Mouse (Mus musculus) v-Abl transformed pro-B cells (cell line): ENCODE data around the gene Prrg4.

Experiments used
- in situ Hi-C, 2 experiments: fragments of 400-800 bp; cut with MboI; formaldehyde crosslinking; loops; one replicate each; pipeline ENCODE4 v1.15.1; 2025; ENCODE audit not compliant: unreplicated experiment in 2 of 2

The Prrg4 gene

DNA sequence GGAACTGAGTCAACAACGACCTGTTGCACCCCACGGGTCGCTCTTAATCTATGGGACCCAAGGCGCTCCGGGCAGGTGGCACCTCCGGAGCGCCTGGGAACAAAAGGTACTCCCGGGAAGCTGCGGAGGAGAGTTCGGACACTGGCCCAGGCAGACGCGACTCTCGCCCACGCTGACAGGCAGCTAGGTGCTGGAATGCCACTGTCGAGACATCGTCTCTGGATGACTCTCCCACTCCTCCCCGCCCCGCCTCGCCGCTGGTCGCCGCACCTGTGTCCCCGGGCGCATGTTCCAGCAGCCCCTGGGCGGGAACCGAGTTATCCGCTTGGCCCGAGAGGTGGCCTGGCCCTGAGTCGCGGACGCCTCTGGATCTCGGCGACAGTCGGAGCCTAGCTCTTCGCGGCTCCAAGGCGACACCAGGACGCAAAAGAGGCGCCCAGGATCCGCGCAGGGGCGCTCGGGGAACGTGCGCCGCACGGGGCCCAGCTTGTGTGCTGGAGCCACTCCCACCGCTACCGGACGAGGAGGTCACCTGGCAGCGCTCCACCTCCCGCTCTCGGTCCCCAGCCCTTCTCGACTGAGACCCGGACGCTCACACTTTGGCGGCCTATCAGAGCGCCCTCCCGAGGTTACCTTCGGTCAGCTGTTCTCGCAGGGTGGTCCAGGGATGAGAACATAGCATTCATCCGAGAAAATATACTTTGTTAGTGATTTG, at the start of gene Prrg4:
Gene Prrg4, minus strand, starts transcription at position 601 of the 715 bp plus-strand sequence.
- in situ Hi-C loops: no loop called here

DNA sequence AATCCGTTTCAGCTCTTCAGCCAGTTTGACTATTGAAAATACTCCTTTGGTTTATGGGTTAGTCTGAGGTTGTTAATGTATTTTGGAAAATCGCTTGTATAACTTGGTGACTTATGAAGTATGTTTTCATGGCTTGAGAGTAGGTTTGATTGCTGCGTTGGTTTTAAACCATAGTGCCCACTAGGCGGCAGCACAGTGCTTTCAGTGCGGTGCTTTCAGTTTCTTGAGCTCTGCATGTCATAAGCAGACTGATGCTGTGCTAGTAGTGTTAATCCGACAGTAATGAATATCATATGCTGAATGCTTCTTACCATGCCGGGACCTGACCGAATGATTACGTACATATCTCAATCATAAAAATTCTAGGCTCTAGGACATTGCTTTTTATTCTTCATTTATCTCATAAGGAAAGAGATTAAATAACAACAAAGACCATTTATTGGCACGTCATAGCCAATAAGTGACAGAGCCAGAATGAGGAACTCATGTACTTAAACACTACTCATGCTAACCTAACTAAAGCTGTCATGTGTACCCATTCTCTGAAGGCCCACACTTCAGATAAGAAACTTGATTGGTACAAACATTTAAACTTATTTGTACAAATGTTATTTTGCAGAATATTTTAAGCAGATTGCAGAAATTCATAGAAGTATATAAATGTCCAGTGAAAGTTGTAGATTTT, 38.3 kb upstream of the Prrg4 start:
- in situ Hi-C loops: loop anchor here in 1 of 2 experiments (25.0 kb wide), 2 partner anchors 549 to 751 kb away; no protein-coding TSS in a partner anchor

DNA sequence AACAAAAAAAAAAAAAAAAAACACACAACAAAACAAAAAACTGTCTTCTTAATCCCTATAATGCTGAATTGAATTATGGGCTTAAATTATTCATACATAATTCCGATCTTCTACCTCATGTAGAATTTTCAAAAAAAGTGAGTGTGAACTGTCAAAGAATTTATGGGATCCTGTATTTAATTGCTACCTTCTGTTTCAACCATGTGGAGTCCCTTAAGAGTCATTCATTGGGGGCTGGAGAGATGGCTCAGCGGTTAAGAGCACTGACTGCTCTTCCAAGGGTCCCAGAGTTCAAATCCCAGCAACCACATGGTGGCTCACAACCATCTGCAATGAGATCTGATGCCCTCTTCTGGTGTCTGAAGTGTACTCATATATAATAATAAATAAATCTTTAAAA, 37.7 kb upstream of the Prrg4 start:
- in situ Hi-C loops: loop anchor here in 1 of 2 experiments (25.0 kb wide), 2 partner anchors 550 to 750 kb away; no protein-coding TSS in a partner anchor

DNA sequence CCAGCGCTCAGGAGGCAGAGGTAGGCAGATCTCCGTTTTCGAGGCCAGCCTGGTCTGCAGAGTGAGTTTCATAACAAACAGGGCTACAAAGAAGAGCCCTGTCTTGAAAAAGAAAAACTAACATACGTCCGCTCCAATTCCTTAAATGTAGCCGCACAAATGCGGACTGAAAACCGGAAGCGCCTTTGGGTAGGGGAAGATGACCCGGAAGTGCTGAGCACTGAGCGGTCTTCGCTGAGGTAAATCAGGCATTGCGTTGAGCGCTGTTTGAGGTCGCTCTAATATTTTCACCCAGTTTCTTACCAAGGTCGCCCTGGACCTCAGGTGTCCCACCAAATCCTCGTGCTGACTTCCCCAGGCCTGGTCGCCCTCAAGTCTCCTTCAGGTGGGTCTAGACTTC, 36.4 kb upstream of the Prrg4 start:
- in situ Hi-C loops: loop anchor here in 1 of 2 experiments (25.0 kb wide), 2 partner anchors 551 to 749 kb away; no protein-coding TSS in a partner anchor

DNA sequence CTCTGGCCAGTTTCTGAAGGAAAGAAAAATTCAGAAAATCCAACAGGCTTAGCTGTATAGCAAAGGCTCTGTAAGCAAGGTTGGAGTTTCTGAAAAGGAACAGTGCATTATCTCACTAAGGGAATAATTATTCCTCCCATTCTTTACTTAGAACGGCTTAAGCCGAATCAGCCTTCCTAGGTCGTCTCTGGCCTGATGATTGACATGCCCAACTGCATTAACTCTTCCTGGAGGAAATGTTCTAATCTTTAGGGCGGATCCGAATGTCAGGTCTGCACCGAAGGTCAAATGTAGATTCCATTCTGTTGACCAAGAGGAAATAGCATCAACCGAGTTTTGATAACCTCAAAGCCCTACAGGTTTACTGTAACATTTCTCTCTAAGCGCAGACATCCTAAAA, 29.1 kb upstream of the Prrg4 start:
- in situ Hi-C loops: loop anchor here in 1 of 2 experiments (25.0 kb wide), 2 partner anchors 559 to 741 kb away; no protein-coding TSS in a partner anchor

DNA sequence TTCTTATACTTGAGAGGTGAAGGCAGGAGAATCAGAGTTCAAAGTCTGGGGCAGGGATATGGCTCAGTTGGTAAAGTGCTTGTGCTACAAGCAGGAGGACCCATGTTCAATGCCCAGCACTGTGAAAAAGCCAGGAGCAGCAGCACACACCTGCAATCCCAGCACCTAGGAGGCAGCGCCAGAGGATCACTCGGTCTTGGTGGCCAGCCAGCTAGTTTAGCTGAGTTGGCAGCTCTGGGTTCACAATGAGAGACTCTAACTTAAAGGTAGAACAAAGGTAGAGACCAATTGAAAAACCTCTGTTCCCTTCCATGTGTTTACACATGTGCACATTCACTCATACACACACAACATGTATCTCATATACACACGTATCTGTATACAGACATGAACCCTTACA, 19.4 kb upstream of the Prrg4 start:
- in situ Hi-C loops: loop anchor here in 1 of 2 experiments (25.0 kb wide), 2 partner anchors 732 to 1782 kb away; no protein-coding TSS in a partner anchor

DNA sequence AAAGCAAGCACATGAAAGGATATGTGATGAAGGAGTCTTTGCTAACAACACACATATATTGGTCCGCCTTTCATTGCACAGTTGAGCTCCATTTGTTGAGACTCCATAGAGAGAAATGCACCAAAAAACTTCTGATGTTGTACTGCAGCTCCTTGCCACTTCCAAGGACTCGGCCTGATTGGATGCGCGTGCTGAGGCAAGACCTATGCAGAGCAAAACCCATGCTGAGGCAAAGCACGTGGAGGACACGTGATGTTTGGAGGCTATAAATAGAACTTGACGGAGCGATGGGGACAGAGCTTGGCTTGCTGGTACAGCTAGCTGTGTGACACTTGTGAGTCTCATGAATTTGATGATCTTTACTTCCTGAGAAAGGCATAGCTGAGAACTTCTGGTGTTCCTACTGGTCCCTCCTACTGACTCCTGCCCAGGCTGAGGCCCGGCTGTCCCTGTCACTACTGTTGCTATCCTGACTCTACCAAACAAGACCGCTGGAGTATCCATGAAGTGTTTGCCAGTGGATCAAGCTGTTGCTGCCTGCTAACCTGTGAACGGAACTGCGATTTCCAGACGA, 17.7 kb upstream of the Prrg4 start, which contains the start of gene Ccdc73:
Gene Ccdc73, plus strand, starts transcription at position 524 of the 574 bp plus-strand sequence.
- in situ Hi-C loops: loop anchor here in 1 of 2 experiments (25.0 kb wide), 2 partner anchors 730 to 1780 kb away; no protein-coding TSS in a partner anchor

DNA sequence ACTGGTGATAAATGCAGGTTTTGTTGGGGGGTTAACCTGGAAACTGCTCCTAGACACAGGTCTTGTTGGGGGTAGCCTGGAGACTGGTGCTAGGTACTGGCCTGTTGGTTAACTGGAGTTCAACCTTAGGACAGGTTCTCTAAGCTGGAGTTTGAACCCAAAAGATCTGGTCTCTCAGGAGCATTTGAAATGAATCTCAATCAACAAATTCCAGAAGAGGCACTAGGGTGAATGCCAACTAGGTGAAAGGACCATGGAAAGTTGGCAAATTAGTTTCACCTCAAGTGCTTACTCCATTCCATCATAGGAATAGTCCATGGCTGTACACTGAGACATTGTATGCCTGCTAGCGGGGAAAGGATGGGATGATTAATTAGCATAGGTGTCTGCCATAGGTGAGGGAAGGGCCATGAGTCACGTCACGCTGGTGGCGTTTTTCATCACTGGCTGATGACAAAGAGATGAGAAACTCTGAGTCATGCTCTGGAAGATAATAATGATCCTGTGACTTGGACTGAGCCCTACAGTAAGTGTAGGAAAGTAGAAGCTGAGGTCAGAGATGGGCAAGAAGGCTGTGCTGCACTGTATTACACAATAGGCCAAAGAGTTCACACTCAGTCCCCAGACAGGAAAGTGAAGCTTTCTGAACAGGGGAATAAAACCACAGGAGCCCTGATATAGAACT, 14.6 kb upstream of the Prrg4 start:
- in situ Hi-C loops: loop anchor here in 1 of 2 experiments (25.0 kb wide), 2 partner anchors 727 to 1777 kb away; no protein-coding TSS in a partner anchor

DNA sequence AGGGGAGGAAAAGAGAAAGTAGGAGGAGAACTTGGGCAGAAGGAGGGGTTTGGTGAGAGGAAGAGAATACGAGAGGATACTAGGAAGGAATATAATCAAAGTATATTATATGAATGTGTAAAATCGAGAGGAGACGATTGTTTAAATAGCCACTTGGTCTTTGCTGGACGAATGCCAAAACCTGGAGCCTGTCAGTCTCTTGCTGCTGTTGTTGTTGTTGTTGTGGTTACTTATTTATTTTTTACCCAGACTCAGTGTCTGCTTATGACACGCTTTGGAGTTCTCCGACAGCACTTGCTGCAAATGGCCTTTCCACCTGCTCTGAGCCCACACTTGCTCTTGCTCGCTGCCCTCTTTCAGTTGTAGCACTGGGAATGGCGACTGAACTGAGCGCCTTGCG, 10.8 kb upstream of the Prrg4 start:
- in situ Hi-C loops: loop anchor here in 1 of 2 experiments (25.0 kb wide), 2 partner anchors 723 to 1773 kb away; no protein-coding TSS in a partner anchor

DNA sequence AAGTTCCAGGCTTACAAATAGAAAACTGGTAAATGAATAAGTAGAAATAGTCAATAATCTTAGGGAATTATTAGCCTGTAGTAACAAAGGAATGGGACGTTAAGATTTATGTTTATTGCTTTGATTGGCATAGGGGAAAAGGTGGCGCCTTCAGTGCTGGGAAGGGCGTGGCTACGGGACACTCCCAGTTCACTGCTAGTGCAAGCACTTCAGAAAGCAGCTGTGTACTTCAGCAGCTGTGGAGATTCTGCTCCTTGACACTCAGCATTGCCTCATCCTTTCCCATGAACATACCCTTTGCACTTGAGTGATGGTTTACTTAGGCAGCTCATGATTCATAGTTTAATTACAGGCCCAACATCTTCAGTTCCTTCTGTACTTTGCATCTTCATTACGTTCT, 9.4 kb upstream of the Prrg4 start:
- in situ Hi-C loops: loop anchor here in 1 of 2 experiments (25.0 kb wide), 2 partner anchors 722 to 1772 kb away; no protein-coding TSS in a partner anchor

DNA sequence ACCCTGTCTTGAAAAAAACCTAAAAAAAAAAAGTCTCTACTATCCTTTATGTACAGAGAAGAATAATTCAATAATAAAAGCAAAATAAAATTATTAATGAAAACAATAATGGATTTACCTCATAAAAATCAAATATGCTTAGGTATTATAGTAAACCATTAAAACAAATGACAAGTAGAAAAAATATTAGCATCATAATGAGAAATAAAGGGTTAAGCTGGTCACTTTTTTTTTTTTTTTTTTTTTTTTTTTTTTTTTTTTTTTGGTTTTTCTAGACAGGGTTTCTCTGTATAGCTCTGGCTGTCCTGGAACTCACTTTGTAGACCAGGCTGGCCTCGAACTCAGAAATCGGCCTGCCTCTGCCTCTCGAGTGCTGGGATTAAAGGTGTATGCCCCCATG, 8.4 kb upstream of the Prrg4 start:
- in situ Hi-C loops: loop anchor here in 1 of 2 experiments (25.0 kb wide), 2 partner anchors 721 to 1771 kb away; no protein-coding TSS in a partner anchor

DNA sequence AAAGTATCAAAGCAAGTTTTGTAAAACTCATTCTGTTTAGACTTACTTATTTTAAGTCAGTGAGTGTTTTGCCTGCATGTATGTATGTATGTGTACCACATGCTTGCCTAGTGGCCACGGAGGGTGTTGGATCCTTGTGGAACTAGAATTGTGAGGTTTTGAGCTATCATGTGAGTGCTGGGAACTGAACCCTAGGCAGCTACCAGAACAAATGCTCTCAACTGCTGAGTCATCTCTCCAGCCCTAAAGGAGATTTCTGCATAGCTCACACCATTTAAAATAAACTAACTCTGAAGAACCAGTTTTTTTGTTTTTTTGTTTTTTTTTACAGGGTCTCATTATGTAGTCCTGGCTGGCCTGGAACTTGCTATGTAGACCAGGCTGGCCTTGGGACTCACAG, 6.5 kb upstream of the Prrg4 start:
- in situ Hi-C loops: loop anchor here in 1 of 2 experiments (25.0 kb wide), 2 partner anchors 719 to 1769 kb away; no protein-coding TSS in a partner anchor

DNA sequence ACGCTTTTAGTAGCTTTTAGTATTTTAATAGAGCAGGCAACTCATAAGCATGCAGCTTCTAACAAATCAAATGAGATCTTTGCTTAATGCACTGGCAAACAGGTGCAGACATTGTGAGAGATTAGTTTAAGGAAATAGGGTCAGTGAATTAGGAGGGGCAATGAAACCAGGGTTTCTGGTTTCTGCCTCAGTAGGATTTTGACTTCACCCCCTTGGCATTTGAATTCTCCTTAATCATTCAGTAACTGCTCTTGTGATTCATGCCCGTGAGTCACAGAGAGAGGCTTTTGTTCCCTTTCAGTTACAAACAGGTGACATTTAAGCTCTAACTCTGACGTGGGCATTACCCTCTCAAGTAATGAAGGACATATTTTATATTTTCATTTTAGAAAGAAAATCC, 6.1 kb upstream of the Prrg4 start:
- in situ Hi-C loops: loop anchor here in 1 of 2 experiments (25.0 kb wide), 2 partner anchors 718 to 1768 kb away; no protein-coding TSS in a partner anchor

DNA sequence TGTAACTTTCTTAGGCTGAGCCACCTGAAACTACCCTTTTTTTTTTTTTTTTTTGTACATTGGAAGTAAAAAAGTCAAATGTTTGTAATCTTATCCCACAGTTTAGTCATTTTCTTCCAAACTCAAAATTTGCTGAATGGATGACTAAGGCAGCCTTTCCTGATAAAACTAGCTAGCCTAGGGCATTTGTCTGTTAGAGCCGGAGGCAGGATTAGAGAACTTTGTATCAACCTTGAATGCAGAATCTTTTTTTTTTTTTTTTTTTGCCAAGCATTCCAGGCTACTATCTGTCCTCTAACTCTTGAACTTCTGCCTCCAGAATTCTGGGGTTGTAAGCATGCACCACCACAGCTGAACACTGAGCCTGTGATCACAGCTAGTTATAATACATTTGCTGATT, 5.2 kb upstream of the Prrg4 start:
- in situ Hi-C loops: loop anchor here in 1 of 2 experiments (25.0 kb wide), 2 partner anchors 718 to 1768 kb away; no protein-coding TSS in a partner anchor

DNA sequence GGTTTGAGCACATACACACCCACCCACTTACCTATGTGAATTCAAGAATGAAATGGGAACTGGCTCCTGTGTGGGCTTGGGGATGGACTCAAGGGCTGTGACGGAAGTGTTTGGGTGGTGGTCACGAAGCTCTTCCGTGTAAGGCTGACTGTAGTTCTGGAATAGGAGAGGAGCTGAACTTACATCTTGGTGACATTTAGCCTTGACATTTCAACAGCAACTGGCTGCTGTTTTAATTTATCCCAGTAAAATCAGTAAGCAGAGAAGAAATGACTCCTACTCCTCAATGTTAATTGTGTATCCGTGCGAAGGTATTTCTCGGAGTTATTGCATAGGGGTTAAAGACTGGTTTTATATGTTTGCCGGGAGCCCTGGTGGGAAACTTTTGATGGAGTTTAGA, 2.9 kb upstream of the Prrg4 start:
- in situ Hi-C loops: loop anchor here in 1 of 2 experiments (25.0 kb wide), 2 partner anchors 715 to 1765 kb away; no protein-coding TSS in a partner anchor

DNA sequence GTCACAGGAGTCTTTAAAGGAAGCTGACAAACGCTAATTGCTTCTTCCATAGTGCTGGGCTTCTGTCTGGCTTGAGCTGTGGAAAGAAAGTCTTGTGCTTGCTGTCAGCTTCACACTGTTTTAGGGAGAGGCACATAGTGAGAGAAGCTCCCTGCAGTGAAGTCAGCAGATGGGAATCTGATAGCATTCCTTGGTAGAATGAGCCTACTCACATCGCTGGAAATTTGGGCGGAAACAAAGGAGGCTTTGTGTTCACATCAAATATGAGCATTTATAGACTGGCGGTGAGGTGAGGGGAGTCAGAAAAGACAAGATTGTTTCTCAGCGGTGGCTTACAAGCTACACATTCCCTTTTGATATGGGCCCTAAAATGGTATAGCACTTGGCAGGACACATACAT, 2.0 kb upstream of the Prrg4 start:
- in situ Hi-C loops: loop anchor here in 1 of 2 experiments (25.0 kb wide), 2 partner anchors 714 to 1764 kb away; no protein-coding TSS in a partner anchor

DNA sequence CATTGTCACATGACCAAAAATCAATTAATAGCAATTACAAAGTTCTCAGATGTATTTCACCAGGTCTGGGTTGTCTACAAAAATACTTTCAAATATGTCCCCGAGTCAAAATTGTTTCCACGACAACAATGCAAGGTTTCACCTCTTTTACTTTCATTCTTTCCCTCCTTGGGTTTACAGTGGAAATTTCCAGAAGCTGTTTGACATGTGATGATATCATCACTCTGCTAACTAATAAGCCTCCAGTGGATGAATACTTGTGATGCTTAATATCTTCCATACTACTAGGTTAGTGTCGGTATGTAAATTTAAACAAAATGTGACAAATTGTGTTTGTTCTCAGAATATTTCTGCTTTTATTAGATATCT, 299 bp upstream of the Prrg4 start:
- in situ Hi-C loops: loop anchor here in 1 of 2 experiments (25.0 kb wide), 2 partner anchors 713 to 1763 kb away; no protein-coding TSS in a partner anchor

DNA sequence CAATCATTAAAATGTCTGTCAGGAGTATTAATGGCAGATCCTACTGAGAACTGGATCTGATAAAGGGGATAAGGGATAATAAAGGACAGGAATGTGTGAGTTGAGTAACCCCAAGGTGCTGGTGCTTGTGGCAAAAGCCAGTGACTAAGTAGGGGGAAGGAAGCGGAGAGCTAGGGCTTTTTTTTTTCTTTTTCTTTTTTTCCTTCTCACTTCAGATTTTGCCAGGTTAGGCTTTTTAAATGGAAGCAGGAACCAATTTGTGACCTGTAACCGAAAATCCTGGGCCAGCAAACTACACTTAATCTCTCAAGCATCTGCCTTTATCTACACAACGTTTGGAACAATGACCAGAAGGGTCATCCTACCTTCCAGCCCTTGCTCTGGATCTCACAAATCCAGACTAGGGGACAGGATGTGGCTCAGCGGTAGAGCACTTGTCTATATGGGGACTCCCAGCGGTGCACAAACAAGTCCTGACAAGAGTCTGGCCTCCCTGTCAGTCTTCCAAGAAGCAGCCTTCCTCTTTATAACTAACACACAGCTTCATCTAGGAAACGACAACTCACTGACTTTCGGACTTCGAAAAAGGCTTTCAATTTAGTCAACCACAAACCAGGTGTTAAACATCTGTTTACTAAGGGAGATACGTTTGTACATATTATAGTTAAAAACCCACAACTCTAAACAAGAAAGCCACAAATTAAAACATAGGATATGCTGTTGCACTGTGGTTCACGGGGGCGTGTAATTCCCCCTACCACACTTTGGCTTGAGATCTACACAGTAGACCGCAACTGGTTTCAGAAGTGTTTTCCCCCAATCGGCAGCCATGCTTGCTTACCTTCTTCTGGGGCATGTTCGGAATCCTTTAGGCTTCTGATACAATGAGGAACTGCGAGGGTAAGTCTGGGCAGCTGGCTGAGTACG, 1.2 kb downstream of the Prrg4 start:
- in situ Hi-C loops: no loop called here

DNA sequence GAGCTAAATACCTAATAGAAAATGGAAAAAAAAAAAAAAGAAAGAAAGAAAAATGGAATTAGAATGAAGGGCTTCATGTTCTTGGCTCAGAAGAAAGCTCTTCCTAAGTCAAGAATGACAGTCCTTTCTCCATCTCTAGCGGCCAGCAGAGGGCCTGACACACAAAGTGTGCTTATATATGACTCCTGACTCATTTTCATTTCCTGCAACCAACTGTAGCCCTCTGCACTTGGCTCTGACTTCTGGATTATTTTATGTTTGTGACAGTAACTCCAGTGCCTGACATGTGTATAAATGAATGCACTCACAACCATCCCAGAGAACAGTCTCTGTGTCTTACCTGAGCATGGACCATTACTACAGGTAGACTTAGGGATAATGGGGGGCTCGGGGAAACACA, 2.0 kb downstream of the Prrg4 start:
- in situ Hi-C loops: no loop called here
